Mouse (Mus musculus): ENCODE measurements around the gene Wfdc3. TPM values are rescaled to one million over a fixed set of nuclear protein-coding genes. Genes with fewer than 3 reads are reported as not detected.
A peak's percentile ranks its signal among the peaks of the same experiment; 100 is the strongest.

Wfdc3 gene
- polyA plus RNA-seq, 1 experiment from 2014 or later: 0.61 TPM

- H3K27me3 ChIP-seq (ENCODE audit: poor library complexity, severe bottlenecking): peaks cover 24% of the 10 kb centered on the region
- H3K4me3 ChIP-seq: peak overlapping the region; percentile 79
- 21% methylated on average over 7 of the region's 7 CpGs for WGBS
- no peaks in the 10 kb centered on the region for H3K9me3 ChIP-seq
- peaks cover 11% of the 10 kb centered on the region for H3K36me3 ChIP-seq (replicated peaks)
- no peak for DNase-seq (ENCODE audit: extremely low spot score, low spot score)
- peak overlapping the region; percentile 88 for H3K27ac ChIP-seq
- H3K4me1 ChIP-seq: peaks cover 36% of the 10 kb centered on the region
Observed at GRCm38 (mm10) chr2:164784869-164785420, 39.2 kb upstream of the Wfdc3 start.

GRCm38 (mm10) chr2:164783926-164784581 is 38.3 kb upstream of the Wfdc3 start:
- DNase-seq (ENCODE audit: extremely low spot score, low spot score): no peak
- Histone ChIP-seq H3K4me3 (no peak overlapping the region), H3K27ac (no peak overlapping the region), H3K27me3 (ENCODE audit: poor library complexity, severe bottlenecking) (peaks cover 24% of the 10 kb centered on the region), H3K9me3 (no peaks in the 10 kb centered on the region), H3K4me1 (peaks cover 35% of the 10 kb centered on the region), H3K36me3 (replicated peaks) (peaks cover 6% of the 10 kb centered on the region)
- 74% methylated on average over 7 of the region's 7 CpGs for WGBS

GRCm38 (mm10) chr2:164781876-164782275 is 36.1 kb upstream of the Wfdc3 start:
- H3K27ac ChIP-seq: no peak overlapping the region
- no peak for DNase-seq (ENCODE audit: extremely low spot score, low spot score)
- peaks cover 27% of the 10 kb centered on the region for H3K4me1 ChIP-seq
- H3K27me3 ChIP-seq (ENCODE audit: poor library complexity, severe bottlenecking): peaks cover 21% of the 10 kb centered on the region
- WGBS: 70% methylated on average over 4 of the region's 4 CpGs
- no peaks in the 10 kb centered on the region for H3K9me3 ChIP-seq
- H3K36me3 ChIP-seq (replicated peaks): no peaks in the 10 kb centered on the region
- H3K4me3 ChIP-seq: no peak overlapping the region

- no peak within 1 kb of the TSS for H3K27ac ChIP-seq
- no peaks in the 10 kb centered on the region for H3K36me3 ChIP-seq (replicated peaks)
- no peak for DNase-seq (ENCODE audit: extremely low spot score, low spot score)
- H3K9me3 ChIP-seq: no peaks in the 10 kb centered on the region
- H3K4me1 ChIP-seq: peaks cover 5% of the 10 kb centered on the region; the same call in 1 of the 2 replicates
- no peak within 1 kb of the TSS for H3K4me3 ChIP-seq
- 72% methylated on average over 8 of the region's 8 CpGs for WGBS
- peaks cover 6% of the 10 kb centered on the region for H3K27me3 ChIP-seq (ENCODE audit: poor library complexity, severe bottlenecking)
Observed at GRCm38 (mm10) chr2:164779481-164780086, 33.9 kb upstream of the Wfdc3 start, which contains the start of gene Tnnc2. Gene Tnnc2 (minus strand): TSS chr2:164779967.

- Histone ChIP-seq H3K27ac (no peak overlapping the region), H3K4me1 (0 out of 2 replicates have a peak, but pooled peaks cover 5% of the 10 kb centered on the region), H3K27me3 (ENCODE audit: poor library complexity, severe bottlenecking) (no peaks in the 10 kb centered on the region), H3K9me3 (no peaks in the 10 kb centered on the region), H3K4me3 (no peak overlapping the region), H3K36me3 (replicated peaks) (peaks cover under 1% of the 10 kb centered on the region; the same call in 1 of the 2 replicates)
- WGBS: 85% methylated on average over 7 of the region's 7 CpGs
- no peak for DNase-seq (ENCODE audit: extremely low spot score, low spot score)
Observed at GRCm38 (mm10) chr2:164778809-164779208, 33.1 kb upstream of the Wfdc3 start.

GRCm38 (mm10) chr2:164778015-164778287 is 32.2 kb upstream of the Wfdc3 start:
- WGBS: 92% methylated on average over 11 of the region's 11 CpGs
- Histone ChIP-seq H3K27ac (no peak overlapping the region), H3K9me3 (no peaks in the 10 kb centered on the region), H3K36me3 (replicated peaks) (peaks cover 9% of the 10 kb centered on the region), H3K27me3 (ENCODE audit: poor library complexity, severe bottlenecking) (no peaks in the 10 kb centered on the region), H3K4me1 (peaks cover 9% of the 10 kb centered on the region; the same call in 1 of the 2 replicates), H3K4me3 (no peak overlapping the region)
- no peak for DNase-seq (ENCODE audit: extremely low spot score, low spot score)

- Histone ChIP-seq H3K27ac (no peak overlapping the region), H3K27me3 (ENCODE audit: poor library complexity, severe bottlenecking) (no peaks in the 10 kb centered on the region), H3K4me1 (peaks cover 9% of the 10 kb centered on the region), H3K36me3 (replicated peaks) (peaks cover 14% of the 10 kb centered on the region), H3K9me3 (no peaks in the 10 kb centered on the region), H3K4me3 (no peak overlapping the region)
- no peak for DNase-seq (ENCODE audit: extremely low spot score, low spot score)
- 87% methylated on average over 30 of the region's 30 CpGs for WGBS
Observed at GRCm38 (mm10) chr2:164777246-164778014, 31.7 kb upstream of the Wfdc3 start.

- no peaks in the 10 kb centered on the region for H3K27me3 ChIP-seq (ENCODE audit: poor library complexity, severe bottlenecking)
- H3K27ac ChIP-seq: no peak overlapping the region
- H3K9me3 ChIP-seq: no peaks in the 10 kb centered on the region
- 76% methylated on average over 17 of the region's 17 CpGs for WGBS
- H3K4me3 ChIP-seq: no peak overlapping the region
- H3K36me3 ChIP-seq (replicated peaks): peaks cover 21% of the 10 kb centered on the region
- DNase-seq (ENCODE audit: extremely low spot score, low spot score): no peak
- H3K4me1 ChIP-seq: peaks cover 15% of the 10 kb centered on the region
Observed at GRCm38 (mm10) chr2:164776801-164777200, 31.1 kb upstream of the Wfdc3 start.

- no peak for DNase-seq (ENCODE audit: extremely low spot score, low spot score)
Observed at GRCm38 (mm10) chr2:164776130-164776529, 30.4 kb upstream of the Wfdc3 start.

GRCm38 (mm10) chr2:164773989-164774364 is 28.2 kb upstream of the Wfdc3 start:
- peaks cover 33% of the 10 kb centered on the region for H3K4me1 ChIP-seq
- no peak overlapping the region for H3K27ac ChIP-seq
- peaks cover 36% of the 10 kb centered on the region for H3K36me3 ChIP-seq (replicated peaks)
- 87% methylated on average over 5 of the region's 5 CpGs for WGBS
- H3K9me3 ChIP-seq: no peaks in the 10 kb centered on the region
- H3K4me3 ChIP-seq: no peak overlapping the region
- no peaks in the 10 kb centered on the region for H3K27me3 ChIP-seq (ENCODE audit: poor library complexity, severe bottlenecking)
- no peak for DNase-seq (ENCODE audit: extremely low spot score, low spot score)

More at GRCm38 (mm10) chr2:164776130-164776529, 30.4 kb upstream of the Wfdc3 start:
- Histone ChIP-seq H3K9me3 (no peaks in the 10 kb centered on the region), H3K27ac (no peak overlapping the region), H3K27me3 (ENCODE audit: poor library complexity, severe bottlenecking) (no peaks in the 10 kb centered on the region), H3K4me1 (peaks cover 22% of the 10 kb centered on the region), H3K36me3 (replicated peaks) (peaks cover 27% of the 10 kb centered on the region), H3K4me3 (no peak overlapping the region)
- 92% methylated on average over 6 of the region's 6 CpGs for WGBS

GRCm38 (mm10) chr2:164773229-164773988 is 27.7 kb upstream of the Wfdc3 start:
- Histone ChIP-seq H3K9me3 (no peaks in the 10 kb centered on the region), H3K4me3 (no peak overlapping the region), H3K4me1 (peaks cover 33% of the 10 kb centered on the region), H3K27me3 (ENCODE audit: poor library complexity, severe bottlenecking) (no peaks in the 10 kb centered on the region), H3K36me3 (replicated peaks) (peaks cover 37% of the 10 kb centered on the region), H3K27ac (no peak overlapping the region)
- no peak for DNase-seq (ENCODE audit: extremely low spot score, low spot score)
- WGBS: 82% methylated on average over 14 of the region's 14 CpGs

- DNase-seq (ENCODE audit: extremely low spot score, low spot score): no peak
- Histone ChIP-seq H3K9me3 (no peaks in the 10 kb centered on the region), H3K4me3 (peak overlapping the region; percentile 99), H3K4me1 (peaks cover 28% of the 10 kb centered on the region), H3K27me3 (ENCODE audit: poor library complexity, severe bottlenecking) (no peaks in the 10 kb centered on the region), H3K36me3 (replicated peaks) (peaks cover 60% of the 10 kb centered on the region), H3K27ac (peak overlapping the region; percentile 98)
- WGBS: 90% methylated on average over 8 of the region's 8 CpGs
Observed at GRCm38 (mm10) chr2:164771123-164771522, 25.4 kb upstream of the Wfdc3 start.
